Mouse (Mus musculus) testis, adult 2 months (tissue): ENCODE measurements at regions not wholly inside any gene's neighbourhood (a gene's known extent, or its start where the extent isn't known, plus 50 kb on each side); places are given as distances from the start of the nearest gene placed in this dataset.

Experiments used
- H3K27ac ChIP-seq: fragments of 200-500 bp; 2 replicates; pipeline ENCODE4 v1.5.1; 2012; ENCODE audit warnings: low read depth, low read length; ENCODE audit not compliant: control insufficient read depth, insufficient read depth
- H3K27me3 ChIP-seq: fragments of 200-500 bp; 2 replicates; pipeline ENCODE4 v1.6.1; 2012; ENCODE audit warnings: mild to moderate bottlenecking, low read length, moderate library complexity; ENCODE audit not compliant: control insufficient read depth, insufficient read depth
- H3K36me3 ChIP-seq: fragments of 200-500 bp; 2 replicates; pipeline ENCODE4 v1.6.1; 2012; ENCODE audit warnings: mild to moderate bottlenecking, low read length; ENCODE audit not compliant: control insufficient read depth, insufficient read depth
- H3K4me1 ChIP-seq: fragments of 200-500 bp; 2 replicates; pipeline ENCODE4 v1.6.1; 2012; ENCODE audit warnings: low read length; ENCODE audit not compliant: control insufficient read depth, insufficient read depth
- H3K4me3 ChIP-seq: fragments of 200-500 bp; 2 replicates; pipeline ENCODE4 v1.5.1; 2012; ENCODE audit warnings: low read depth, mild to moderate bottlenecking, low read length, moderate library complexity, mixed read lengths; ENCODE audit not compliant: control insufficient read depth
- CTCF ChIP-seq: fragments of 200-500 bp; IDR thresholded peaks from 2 replicates; pipeline ENCODE4 v1.5.1; 2012; ENCODE audit warnings: low read depth, mild to moderate bottlenecking, inconsistent platforms, low read length, moderate library complexity; ENCODE audit not compliant: control insufficient read depth, insufficient read depth, insufficient replicate concordance
- POLR2A ChIP-seq: fragments of 200-500 bp; IDR thresholded peaks from 2 replicates; pipeline ENCODE4 v1.6.1; 2012; ENCODE audit warnings: low read depth, mild to moderate bottlenecking, inconsistent platforms, low read length, moderate library complexity; ENCODE audit not compliant: control insufficient read depth

- Histone ChIP-seq H3K4me1 (no peaks in the 10 kb centered on the region), H3K4me3 (no peak overlapping the region), H3K27me3 (no peaks in the 10 kb centered on the region), H3K27ac (no peak overlapping the region), H3K36me3 (no peaks in the 10 kb centered on the region)
- TF ChIP-seq CTCF = no peak
- no peak for TF ChIP-seq POLR2A
Measured at GRCm38 (mm10) chr9:118246820-118247628, 97.0 kb upstream of the Cmc1 start.

DNA sequence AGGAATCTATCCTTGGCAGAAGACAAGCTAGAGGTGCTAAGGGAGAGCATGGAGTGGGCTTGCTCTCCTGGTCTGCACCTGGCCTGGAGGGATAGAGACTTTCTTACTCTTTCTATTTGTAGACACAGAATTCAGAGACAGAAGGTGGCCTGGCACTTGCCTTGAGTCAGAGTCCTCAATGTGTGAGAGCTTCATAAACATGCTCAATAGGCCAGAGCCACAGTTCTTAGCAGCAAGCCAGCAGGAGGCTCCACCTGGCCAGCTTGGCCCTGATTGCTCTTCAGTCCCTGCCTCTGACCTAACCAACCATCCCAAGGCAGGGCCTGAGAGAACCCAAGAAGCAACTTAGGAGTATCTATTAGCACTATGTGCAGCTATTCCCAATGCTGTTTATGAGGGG, 103.9 kb upstream of the Cmc1 start:
- Histone ChIP-seq H3K4me3 (no peak overlapping the region), H3K36me3 (no peaks in the 10 kb centered on the region), H3K27ac (no peak overlapping the region), H3K4me1 (no peaks in the 10 kb centered on the region), H3K27me3 (no peaks in the 10 kb centered on the region)
- TF ChIP-seq POLR2A = no peak
- TF ChIP-seq CTCF = no peak

- Histone ChIP-seq H3K4me1 (no peaks in the 10 kb centered on the region), H3K36me3 (no peaks in the 10 kb centered on the region), H3K4me3 (no peak overlapping the region), H3K27ac (no peak overlapping the region), H3K27me3 (no peaks in the 10 kb centered on the region)
- TF ChIP-seq POLR2A (no peak), CTCF (no peak)
Measured at GRCm38 (mm10) chr9:118255200-118255733, 105.3 kb upstream of the Cmc1 start.

GRCm38 (mm10) chr9:118255751-118256266, 105.8 kb upstream of the Cmc1 start:
- TF ChIP-seq CTCF (no peak), POLR2A (no peak)
- H3K27ac ChIP-seq = no peak overlapping the region
- H3K4me3 ChIP-seq = no peak overlapping the region
- no peaks in the 10 kb centered on the region for H3K4me1 ChIP-seq
- no peaks in the 10 kb centered on the region for H3K27me3 ChIP-seq
- no peaks in the 10 kb centered on the region for H3K36me3 ChIP-seq

DNA sequence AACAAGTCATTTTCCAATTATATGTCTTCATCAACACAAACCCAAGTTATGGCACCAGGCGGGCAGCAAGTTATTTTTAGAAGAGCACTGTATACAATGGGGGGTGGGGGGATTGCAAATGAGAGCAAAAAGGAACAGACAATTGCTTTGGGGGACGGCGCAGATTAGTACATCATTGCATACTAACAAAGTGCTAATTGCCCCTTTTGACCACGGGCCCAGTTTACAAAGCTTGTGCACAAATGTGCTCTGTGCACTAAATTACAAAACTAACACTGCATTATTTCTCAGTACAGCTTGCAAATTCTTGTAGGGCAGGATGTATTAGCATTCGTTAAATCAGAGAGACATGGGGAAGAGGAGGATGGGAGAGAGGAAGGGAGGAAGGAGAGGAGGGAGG, 116.3 kb upstream of the Cmc1 start:
- no peaks in the 10 kb centered on the region for H3K27me3 ChIP-seq
- H3K27ac ChIP-seq = no peak overlapping the region
- H3K4me1 ChIP-seq = no peaks in the 10 kb centered on the region
- no peak for TF ChIP-seq POLR2A
- TF ChIP-seq CTCF = no peak
- H3K4me3 ChIP-seq = no peak overlapping the region
- no peaks in the 10 kb centered on the region for H3K36me3 ChIP-seq

DNA sequence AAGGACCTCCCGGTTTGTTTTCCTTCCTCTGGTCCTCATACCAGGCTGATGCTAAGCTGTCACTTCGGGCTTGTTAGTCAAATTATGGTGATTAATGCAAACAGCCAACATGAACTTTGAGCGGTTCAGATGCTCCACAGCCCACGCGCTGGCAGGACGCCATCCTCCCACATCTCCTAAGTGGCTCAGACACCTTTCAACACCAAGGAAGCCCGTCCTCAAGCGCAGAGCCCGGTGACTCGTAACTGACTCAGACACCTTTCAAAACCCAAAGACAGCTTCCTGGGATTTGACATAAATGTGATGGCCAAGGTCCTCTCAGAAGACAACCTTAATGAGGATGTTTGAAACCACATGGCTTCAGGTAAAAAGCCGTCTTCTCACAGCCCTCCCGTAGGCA, 121.7 kb upstream of the Cmc1 start:
- Histone ChIP-seq H3K27me3 (no peaks in the 10 kb centered on the region), H3K4me3 (no peak overlapping the region), H3K4me1 (no peaks in the 10 kb centered on the region), H3K27ac (no peak overlapping the region), H3K36me3 (no peaks in the 10 kb centered on the region)
- TF ChIP-seq POLR2A (no peak), CTCF (no peak)

DNA sequence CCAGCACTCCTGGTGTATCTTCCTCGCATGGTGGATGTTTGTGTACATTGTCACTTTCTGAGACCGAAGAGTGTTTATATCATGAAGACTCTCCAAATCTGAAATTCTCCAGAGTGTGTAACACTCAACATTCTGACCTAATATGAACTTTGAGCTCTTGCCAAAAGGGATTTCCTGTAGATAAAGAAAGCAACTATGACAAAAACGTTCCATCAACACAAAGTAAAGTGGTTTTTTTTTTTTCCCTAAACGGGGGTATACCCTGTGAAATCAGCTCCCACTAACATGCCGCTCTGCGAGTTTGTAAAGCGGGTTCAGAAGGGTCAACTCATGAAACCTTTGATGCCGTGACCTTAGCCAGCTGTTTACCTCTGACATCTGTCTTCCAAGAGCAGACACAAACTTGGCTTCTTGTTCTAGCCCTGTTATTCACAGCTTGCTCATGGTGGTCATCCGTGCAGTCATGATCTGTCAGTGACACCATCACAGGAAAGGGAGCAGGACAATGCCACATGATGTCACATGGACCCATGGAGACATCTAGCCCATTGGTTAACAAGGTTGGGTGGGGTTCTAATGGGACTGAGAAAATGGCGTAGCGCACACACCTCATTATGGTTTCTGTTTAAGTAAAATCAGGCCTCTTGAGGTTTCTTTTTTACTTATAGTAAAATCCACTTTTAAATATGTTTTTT, 122.9 kb upstream of the Cmc1 start:
- H3K36me3 ChIP-seq = no peaks in the 10 kb centered on the region
- no peak overlapping the region for H3K27ac ChIP-seq
- H3K4me1 ChIP-seq = no peaks in the 10 kb centered on the region
- TF ChIP-seq CTCF (no peak), POLR2A (no peak)
- H3K4me3 ChIP-seq = no peak overlapping the region
- no peaks in the 10 kb centered on the region for H3K27me3 ChIP-seq
